Mouse (Mus musculus): ENCODE measurements around the gene Mfsd4a. TPM values are rescaled to one million over a fixed set of nuclear protein-coding genes. Genes with fewer than 3 reads are reported as not detected.

Mfsd4a gene
- polyA plus RNA-seq (2012; rRNA removed) = 14.8 and 19.9 TPM in 2 replicates

DNA sequence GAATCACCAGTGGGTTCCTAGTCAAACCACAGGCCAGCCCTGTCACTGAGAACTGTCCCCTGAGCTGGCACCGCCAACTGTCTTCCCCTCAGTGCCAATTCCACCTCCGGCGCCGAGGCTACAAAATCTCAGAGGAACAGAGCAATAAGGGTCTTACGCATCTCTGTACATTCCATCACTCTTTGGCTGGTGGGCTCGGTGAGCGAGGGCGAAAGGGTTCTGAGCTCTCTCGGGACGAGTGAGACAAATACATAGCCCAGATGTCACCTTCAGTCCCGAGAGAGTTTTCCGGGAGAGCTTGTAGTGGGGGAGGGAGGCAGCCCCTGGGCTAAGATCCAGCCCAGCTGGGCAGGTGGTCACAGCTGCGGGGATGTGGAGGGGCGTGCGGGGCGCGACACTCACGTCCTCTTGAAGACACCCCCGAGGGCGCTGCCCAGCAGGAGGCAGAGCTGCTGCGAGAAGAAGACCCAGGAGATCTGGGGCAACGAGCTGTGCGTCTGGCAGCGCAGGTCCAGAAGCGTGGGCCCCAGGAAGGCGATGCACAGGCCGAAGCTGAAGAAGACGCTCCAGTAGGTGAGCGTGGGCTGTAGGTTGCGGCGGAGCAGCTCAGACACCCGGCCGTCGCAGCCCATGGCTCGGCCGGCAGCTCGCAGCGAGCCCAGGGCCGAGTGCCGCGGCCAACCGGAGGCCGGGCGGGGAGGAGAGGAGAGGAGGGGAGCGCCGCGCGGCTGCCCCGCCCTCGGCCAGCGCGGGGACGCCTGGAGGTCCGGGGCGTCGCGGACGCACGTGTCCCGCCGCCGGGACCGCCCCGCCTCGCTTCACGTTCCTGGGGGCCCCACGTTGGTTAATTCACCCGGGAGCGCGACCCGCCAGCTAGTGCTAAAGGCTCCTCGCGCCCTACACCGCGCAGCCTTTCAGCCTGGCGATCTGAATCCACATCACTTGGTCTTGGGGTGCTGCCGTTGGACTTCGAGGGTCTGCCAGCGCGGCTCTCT is at the start of gene Mfsd4a:
Gene Mfsd4a, minus strand, starts transcription at position 802 of the 995 bp plus-strand sequence.

GRCm38 (mm10) chr1:132007282-132007815 is 60.5 kb downstream of the Mfsd4a start, which contains the start of gene Elk4:
TSS of gene Elk4 (plus strand) at chr1:132007607.

Other genes starting within 250 kb of the Mfsd4a start
- gene Slc41a1, start 240.6 kb downstream of the Mfsd4a start, polyA plus RNA-seq (2012; rRNA removed) = 112 and 130 TPM in 2 replicates
- 20.3 and 34.5 TPM in 2 replicates for gene Rab29, start 200.8 kb downstream of the Mfsd4a start, polyA plus RNA-seq (2012; rRNA removed)
- 3.6 and 4.3 TPM in 2 replicates for gene Nucks1, start 157.5 kb downstream of the Mfsd4a start, polyA plus RNA-seq (2012; rRNA removed)
- 153 and 170 TPM in 2 replicates for gene Slc45a3, start 105.1 kb downstream of the Mfsd4a start, polyA plus RNA-seq (2012; rRNA removed)
- gene Elk4, start 60.5 kb downstream of the Mfsd4a start, polyA plus RNA-seq (2012; rRNA removed) = 11.1 and 15.8 TPM in 2 replicates
- 20.8 and 24.6 TPM in 2 replicates for gene Cdk18, start 71.6 kb upstream of the Mfsd4a start, polyA plus RNA-seq (2012; rRNA removed)
- gene Lemd1, start 123.4 kb upstream of the Mfsd4a start, polyA plus RNA-seq (2012; rRNA removed) = 0.19 and 0.25 TPM in 2 replicates
- 0.23 and 0.35 TPM in 2 replicates for gene AC124108.1, start 123.4 kb upstream of the Mfsd4a start, polyA plus RNA-seq (2012; rRNA removed)
- not detected in 2 replicates for gene Gm10188, start 161.7 kb upstream of the Mfsd4a start, polyA plus RNA-seq (2012; rRNA removed)
- 1.6 and 1.7 TPM in 2 replicates for gene Klhdc8a, start 230.6 kb upstream of the Mfsd4a start, polyA plus RNA-seq (2012; rRNA removed)
- 5.9 and 6.9 TPM in 2 replicates for gene Nuak2, start 248.1 kb upstream of the Mfsd4a start, polyA plus RNA-seq (2012; rRNA removed)